Mouse (Mus musculus) C2C12 (cell line): Measurements from ENCODE around the gene Lpp.

ENCODE experiments used
- CEBPB ChIP-seq: IDR thresholded peaks from one replicate; pipeline ENCODE4 v1.6.1; 2011; ENCODE audit warnings: low read depth, mild to moderate bottlenecking, control low read depth, moderate library complexity
- CTCF ChIP-seq: IDR thresholded peaks from one replicate; pipeline ENCODE4 v1.5.1; 2011; ENCODE audit not compliant: control insufficient read depth, insufficient read depth, insufficient read length
- FOSL1 ChIP-seq: IDR thresholded peaks from one replicate; pipeline ENCODE4 v1.8.0; 2011; ENCODE audit warnings: mild to moderate bottlenecking, low read length; ENCODE audit not compliant: poor library complexity, insufficient read depth, severe bottlenecking
- MAX ChIP-seq: IDR thresholded peaks from one replicate; pipeline ENCODE4 v1.6.1; 2011; ENCODE audit warnings: mild to moderate bottlenecking, control low read depth
- MYOD1 ChIP-seq: IDR thresholded peaks from one replicate; pipeline ENCODE4 v1.6.1; 2011; ENCODE audit warnings: low read depth; ENCODE audit not compliant: control insufficient read depth, insufficient read length
- MYOG ChIP-seq: IDR thresholded peaks from one replicate; pipeline ENCODE4 v1.6.1; 2011; ENCODE audit not compliant: control insufficient read depth, insufficient read length; ENCODE audit errors: extremely low read depth
- USF1 ChIP-seq: IDR thresholded peaks from one replicate; pipeline ENCODE4 v1.6.1; 2011; ENCODE audit warnings: low read depth, mild to moderate bottlenecking, control low read depth, moderate library complexity

- TF ChIP-seq CTCF: no peak
- no peak for TF ChIP-seq USF1
- TF ChIP-seq MAX: no peak
- TF ChIP-seq MYOG: no peak
- no peak for TF ChIP-seq CEBPB
- no peak for TF ChIP-seq FOSL1
- no peak for TF ChIP-seq MYOD1
Observed at GRCm38 (mm10) chr16:24643024-24643635, 249.8 kb downstream of the Lpp start.
